Mouse (Mus musculus): ENCODE measurements at regions not wholly inside any gene's neighbourhood (a gene's known extent, or its start where the extent isn't known, plus 50 kb on each side); places are given as distances from the start of the nearest gene placed in this dataset.
A peak's percentile ranks its signal among the peaks of the same experiment; 100 is the strongest.

GRCm38 (mm10) chr4:92574586-92574985, 383.0 kb upstream of the Gm12666 start:
- no peak for DNase-seq (ENCODE audit: low read depth, low spot score)

- DNase-seq (ENCODE audit: low read depth, low spot score) = no peak
Observed at GRCm38 (mm10) chr4:92565357-92565756, 373.8 kb upstream of the Gm12666 start.

DNA sequence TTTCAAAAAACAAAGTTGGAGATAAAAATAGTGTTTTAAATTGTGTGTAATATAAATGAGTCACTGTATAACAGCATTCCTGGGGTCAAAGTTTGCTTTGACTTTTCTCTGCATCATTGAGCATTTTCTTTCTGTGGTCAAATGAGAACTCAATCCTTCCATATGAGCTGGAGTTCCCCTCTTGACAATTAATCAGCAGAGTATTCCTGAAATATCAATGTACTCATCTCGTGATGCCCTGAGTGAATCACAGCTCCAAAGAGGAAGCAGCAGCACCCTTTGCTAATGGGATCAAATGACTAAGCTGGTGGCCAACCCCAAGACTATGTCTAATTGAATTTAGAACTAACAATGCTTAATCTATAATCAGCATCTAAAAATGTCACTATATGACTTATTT, 363.6 kb upstream of the Gm12666 start:
- no peak for DNase-seq (ENCODE audit: low read depth, low spot score)

- DNase-seq (ENCODE audit: low read depth, low spot score) = no peak
Observed at GRCm38 (mm10) chr4:92542089-92542488, 350.5 kb upstream of the Gm12666 start.

- DNase-seq (ENCODE audit: low read depth, low spot score) = peak; percentile 1
Observed at GRCm38 (mm10) chr4:92538296-92538695, 346.7 kb upstream of the Gm12666 start.

- DNase-seq (ENCODE audit: low read depth, low spot score) = no peak
Observed at GRCm38 (mm10) chr4:92502010-92502409, 310.5 kb upstream of the Gm12666 start.

- DNase-seq (ENCODE audit: low read depth, low spot score) = no peak
Observed at GRCm38 (mm10) chr4:92500168-92500567, 308.6 kb upstream of the Gm12666 start.

GRCm38 (mm10) chr4:92486603-92487002, 295.1 kb upstream of the Gm12666 start:
- no peak for DNase-seq (ENCODE audit: low read depth, low spot score)

- no peak for DNase-seq (ENCODE audit: low read depth, low spot score)
Observed at GRCm38 (mm10) chr4:92458186-92458585, 266.6 kb upstream of the Gm12666 start.

All from ES-CJ7 (cell line).